Mouse (Mus musculus): Measurements from ENCODE around the gene Ear1. TPM values are rescaled to one million over a fixed set of nuclear protein-coding genes. Genes with fewer than 3 reads are reported as not detected.
"Not testable (repeated sequence)": the region's sequence is repeated elsewhere in the genome, so short reads cannot be mapped to it uniquely, and the experiment has no call there.

Gene Ear1
- under 1 TPM in 1 of 2 experiments, not detected in 1; 0.45 TPM for total RNA-seq (2021)
- long read RNA-seq, experiment 1, result 0 reads
- long read RNA-seq, experiment 2, result 0 reads

DNA sequence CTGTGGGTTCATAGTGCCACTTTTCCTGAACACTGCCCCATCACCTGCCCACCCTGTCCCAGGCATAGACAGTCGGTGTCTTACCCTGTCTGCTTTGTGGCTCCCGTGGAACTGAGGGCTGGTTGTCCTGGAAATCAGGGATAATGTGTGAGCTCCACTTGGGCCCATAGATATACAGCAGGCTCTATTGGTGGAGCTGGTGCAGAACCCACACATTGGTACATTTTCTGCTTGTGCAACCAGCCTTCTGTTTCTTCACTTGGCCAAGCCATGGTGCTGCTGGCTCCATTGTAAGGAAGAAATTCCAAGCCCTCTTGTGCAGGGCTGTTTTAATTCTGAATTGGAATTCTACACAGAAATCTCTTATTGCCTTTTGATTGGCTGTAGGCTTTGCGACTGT lies at the start of gene Ear1:
Ear1 (minus strand) TSS at position 101 of the 400 bp plus-strand sequence.
- DNase-seq, result not testable (repeated sequence)

DNA sequence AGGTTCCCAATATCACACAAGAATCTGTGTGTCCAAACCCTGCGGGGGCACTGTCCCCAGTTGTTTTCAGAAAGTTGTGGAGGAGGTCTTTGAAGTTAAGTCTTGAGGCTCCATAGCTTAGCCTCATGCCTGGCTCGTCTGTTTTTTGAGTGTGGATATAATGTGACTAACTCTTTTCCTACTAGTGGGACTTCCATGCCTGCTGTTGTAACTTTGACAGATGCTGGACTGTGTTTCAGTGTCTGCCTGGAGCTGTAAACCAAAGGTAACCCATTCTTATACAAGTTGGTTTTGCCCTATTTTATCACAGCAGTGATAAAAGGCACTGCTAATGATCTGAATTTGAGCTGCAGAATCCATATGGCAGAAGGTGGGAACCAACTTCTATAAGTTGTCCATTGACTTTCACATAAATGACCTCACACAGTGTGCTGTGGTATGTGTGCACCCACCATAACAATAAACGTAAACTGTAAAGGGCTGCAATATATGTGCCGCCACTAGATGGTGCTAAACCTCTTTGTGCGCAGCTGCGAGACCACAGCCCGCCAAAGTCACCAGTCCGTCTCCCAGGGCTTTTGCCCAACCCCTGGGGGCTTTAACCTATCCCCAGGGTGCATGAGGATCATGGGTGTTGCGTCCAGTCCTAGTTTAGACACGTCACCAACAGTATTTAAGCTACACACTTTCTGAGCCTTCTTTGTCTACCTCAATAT lies 49.5 kb upstream of the Ear1 start, which contains the start of gene Gm8113:
Gm8113 (plus strand) TSS at position 703 of the 716 bp plus-strand sequence.
- peak; percentile 50 for DNase-seq

DNA sequence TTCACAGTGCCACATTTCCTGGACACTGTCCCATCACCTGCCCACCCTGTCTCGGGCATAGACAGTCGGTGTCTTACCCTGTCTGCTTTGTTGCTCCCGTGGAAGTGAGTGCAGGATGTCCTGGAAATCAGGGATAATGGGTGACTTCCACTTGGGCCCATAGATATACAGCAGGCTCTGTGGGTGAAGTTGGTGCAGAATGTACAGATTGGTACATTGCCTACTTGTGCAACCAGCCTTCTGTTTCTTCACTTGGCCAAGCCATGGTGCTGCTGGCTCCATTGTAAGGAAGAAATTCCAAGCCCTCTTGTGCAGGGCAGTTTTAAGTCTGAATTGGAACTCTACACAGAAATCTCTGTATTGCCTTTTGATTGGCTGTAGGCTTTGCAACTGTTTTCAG lies 48.1 kb upstream of the Ear1 start, which contains the start of gene Ear10:
Ear10 (minus strand) TSS at position 101 of the 400 bp plus-strand sequence.
- DNase-seq, result not testable (repeated sequence)

DNA sequence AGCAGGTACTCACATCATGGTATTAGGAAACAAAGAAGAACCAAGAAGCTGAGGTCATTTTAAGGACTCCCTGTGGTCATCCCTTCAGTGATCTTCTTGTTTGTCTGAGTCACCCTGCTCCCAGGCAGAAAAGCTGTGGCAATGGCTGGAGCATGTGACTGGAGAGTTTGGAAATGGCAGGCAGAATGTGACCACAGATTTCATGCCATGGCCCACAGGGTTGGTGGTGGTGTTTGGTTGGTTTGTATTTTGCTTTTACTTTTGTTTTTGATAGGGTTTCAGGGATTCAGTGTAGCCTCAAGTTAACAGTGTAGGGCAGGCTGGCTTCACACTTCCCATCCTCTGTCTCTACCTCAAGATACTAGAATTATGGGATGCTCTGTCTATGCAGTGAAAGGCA lies 42.9 kb upstream of the Ear1 start:
- DNase-seq, result not testable (repeated sequence)

DNA sequence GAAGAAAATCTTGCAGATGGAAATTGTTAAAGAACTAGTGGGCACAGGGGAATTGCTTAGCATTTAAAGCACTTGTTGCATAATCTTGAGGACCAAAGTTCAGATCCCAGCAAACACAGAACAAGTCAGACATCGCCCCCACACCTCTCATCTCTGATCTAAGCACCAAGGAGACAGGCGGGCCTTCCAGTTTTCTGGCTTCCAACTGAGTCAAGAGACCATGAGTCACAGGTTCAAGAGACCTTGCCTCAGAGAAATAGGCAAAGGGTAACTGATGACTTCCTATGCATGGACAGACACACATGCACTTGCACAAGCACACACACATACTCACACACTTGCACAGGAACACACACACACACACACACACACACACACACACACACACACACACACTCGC lies 23.3 kb upstream of the Ear1 start:
- not testable (repeated sequence) for DNase-seq

DNA sequence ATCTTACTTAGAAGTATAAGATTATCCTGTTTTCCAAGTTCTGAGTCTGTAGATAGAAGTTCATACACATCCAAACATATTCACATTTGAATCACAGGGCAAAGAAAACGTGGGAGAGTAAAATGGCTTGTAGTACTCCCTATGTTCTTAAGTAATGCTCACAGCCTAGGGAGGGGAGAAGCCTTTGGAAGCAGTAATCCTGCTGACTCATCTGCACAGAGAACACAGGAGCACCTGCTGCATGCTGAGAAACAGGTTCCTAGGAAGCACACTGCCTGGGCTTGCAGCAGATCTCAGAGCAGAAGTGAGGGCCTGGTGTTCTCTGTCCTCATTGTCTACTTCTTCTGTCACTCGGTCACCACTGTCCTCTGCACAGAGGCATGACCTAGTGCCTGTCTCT lies 20.0 kb upstream of the Ear1 start:
- not testable (repeated sequence) for DNase-seq

DNA sequence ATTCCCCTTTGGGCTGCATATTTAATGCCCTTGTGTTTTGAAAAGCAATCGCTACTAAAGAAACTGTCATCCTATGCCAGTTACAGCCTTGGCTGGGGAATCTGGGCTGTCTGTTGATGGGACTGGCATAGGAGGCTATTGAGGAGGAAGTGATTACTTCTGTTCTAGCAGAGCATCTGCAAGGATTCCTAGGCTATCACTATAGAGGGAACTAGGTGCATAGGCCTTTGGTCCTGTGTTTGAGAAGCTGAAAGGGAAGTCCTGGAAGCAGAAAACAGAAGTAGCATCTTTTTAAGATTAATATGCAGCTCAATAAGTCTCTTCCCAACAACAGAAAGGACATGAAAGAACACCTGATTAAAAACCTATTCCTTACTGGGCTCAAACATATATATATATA lies 16.0 kb upstream of the Ear1 start:
- not testable (repeated sequence) for DNase-seq

DNA sequence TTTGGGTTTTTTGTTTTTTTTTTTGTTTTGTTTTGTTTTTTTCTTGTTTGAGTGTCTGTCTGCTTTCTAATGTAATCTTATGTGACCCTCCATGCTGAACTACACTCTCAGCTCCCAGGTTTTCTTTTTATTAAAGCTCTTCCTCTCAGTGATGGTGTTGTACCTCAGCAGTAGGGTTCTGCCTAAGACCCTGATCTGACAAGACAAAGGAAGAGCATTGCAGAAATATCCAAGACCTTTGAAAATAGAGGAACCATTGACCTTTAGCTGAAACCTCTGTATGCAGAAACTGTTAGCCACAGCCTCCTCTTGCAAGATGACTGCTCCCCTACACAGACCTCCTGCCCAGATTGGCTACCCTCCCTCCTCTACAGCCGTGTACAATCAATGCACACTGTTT lies 10.9 kb upstream of the Ear1 start:
- DNase-seq, result not testable (repeated sequence)

DNA sequence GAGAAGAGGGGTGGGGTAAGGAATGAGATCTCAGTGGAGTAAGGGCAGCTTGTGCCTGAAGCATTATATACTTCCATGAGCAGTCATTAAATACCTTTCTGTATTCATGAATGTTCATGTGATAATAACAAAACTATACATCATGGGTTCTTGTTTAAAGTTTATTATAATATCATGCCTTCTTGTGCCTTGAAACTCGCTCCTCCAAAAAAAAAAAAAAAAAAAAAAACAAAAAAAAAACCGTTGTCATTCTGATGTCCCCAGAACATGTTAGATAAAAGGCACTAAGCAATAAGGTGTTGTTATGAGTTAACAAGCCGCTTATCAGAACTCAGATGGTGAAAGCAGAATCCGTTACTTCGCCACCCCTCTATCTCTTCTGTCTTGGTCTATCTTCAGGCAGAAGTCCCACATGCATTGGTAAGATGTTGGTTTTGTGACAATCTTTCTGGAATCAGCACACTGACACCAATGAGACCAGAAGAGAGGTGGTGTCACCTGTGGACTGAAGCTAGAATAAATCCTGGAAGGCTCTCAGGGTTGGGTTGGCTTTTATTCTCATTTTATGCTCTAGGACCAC lies 4.7 kb upstream of the Ear1 start:
- not testable (repeated sequence) for DNase-seq

DNA sequence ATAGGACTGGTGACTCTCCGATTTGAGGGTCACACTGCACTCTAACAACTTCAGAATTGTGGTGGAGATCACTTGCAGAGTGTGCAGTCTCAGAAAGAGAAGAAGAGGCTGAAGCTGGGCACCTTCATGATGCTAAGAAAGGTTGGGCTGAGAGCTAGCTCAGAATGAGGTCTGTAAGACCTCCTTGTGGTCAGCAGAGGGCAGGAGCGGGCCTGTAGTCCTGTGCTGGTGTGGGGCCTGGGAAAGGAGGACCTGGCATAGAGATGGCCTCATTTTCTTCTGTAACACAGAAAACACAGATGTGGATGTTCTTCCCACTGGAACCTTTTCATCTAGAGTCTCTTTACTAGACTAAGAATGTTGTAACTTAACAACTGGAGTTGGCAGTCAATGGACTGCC lies 2.5 kb upstream of the Ear1 start:
- not testable (repeated sequence) for DNase-seq

DNA sequence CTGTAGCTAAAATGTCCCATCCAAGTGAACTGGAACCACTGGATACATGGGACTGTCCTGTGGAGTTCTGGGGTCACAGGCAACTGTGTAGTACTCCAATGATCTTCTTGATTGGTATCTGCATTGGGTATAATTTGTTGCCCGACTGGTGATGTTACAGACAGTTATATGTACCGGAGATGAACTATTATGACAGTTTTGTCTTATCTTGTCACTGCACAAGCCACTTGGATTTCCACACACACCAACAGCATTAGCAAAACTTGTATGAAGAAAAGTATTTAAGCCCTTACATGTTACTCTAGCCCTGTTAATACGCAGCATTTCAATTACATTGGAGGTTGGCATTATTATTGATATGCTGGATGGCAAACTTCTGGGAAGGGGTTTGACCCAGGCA lies 455 bp downstream of the Ear1 start:
- DNase-seq, result not testable (repeated sequence)

DNA sequence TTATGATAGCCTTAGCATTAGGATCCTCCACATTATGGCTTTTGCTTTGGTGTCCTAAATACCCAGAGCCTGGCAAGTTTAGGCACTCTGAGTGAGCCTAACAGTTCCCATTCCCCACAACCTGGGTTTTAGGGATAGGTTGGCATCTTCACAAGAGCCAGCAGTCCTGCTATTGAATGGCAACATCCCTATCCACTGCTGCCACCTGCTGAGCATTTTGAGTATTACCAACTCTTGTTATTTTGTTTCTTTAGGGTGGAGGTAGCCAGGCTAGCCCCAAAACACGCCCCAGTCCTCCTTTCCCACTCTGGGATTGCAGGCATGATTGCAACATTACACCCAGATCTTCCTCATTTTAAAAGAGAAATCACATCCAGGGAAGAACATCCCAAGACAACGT lies 14.8 kb downstream of the Ear1 start:
- DNase-seq, result peak; percentile 5

DNA sequence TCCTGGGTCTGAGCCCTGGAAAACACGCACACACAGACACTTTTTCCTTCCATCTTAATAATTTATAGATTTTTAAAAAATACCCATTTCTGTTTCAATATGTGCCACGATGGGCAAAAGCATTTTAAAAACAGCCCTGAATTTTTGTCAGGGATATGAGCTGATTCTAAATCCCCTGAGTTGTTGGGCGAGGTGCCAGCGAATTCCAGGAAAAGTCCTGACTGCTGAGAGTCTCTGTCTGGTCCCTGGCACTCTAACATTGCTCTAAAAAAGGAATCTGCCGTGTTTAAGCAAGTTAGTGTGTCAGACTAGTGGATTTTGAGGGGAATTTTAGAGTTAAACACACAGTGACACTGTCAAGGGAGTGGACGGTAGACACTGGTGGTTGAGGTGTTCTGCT lies 15.9 kb downstream of the Ear1 start:
- peak; percentile 16 for DNase-seq

DNA sequence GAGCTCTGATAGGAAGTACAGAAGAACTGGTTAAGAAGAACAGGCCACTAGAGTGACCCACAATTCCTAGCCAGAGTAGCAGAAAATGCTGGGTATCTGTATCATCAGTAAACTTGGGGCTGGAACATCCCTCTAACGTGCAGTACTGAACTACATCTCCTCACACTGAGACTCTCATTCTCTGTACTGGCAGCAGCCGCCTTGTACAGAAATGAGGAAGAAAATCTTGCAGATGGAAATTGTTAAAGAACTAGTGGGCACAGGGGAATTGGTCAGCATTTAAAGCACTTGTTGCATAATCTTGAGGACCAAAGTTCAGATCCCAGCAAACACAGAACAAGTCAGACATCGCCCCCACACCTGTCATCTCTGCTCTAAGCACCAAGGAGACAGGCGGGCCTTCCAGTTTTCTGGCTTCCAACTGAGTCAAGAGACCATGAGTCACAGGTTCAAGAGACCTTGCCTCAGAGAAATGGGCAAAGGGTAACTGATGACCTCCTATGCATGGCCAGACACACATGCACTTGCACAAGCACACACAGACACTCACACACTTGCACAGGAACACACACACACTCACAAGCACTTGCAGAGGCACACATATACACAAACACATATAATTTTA lies 31.3 kb downstream of the Ear1 start:
- DNase-seq, result not testable (repeated sequence)

DNA sequence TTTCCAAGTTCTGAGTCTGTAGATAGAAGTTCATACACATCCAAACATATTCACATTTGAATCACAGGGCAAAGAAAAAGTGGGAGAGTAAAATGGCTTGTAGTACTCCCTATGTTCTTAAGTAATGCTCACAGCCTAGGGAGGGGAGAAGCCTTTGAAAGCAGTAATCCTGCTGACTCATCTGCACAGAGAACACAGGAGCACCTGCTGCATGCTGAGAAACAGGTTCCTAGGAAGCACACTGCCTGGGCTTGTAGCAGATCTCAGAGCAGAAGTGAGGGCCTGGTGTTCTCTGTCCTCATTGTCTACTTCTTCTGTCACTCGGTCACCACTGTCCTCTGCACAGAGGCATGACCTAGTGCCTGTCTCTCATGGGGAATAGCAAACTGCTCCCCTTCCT lies 34.3 kb downstream of the Ear1 start:
- DNase-seq, result not testable (repeated sequence)

DNA sequence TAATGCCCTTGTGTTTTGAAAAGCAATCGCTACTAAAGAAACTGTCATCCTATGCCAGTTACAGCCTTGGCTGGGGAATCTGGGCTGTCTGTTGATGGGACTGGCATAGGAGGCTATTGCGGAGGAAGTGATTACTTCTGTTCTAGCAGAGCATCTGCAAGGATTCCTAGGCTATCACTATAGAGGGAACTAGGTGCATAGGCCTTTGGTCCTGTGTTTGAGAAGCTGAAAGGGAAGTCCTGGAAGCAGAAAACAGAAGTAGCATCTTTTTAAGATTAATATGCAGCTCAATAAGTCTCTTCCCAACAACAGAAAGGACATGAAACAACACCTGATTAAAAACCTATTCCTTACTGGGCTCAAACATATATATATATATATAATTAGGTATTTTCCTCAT lies 40.0 kb downstream of the Ear1 start:
- DNase-seq, result not testable (repeated sequence)

DNA sequence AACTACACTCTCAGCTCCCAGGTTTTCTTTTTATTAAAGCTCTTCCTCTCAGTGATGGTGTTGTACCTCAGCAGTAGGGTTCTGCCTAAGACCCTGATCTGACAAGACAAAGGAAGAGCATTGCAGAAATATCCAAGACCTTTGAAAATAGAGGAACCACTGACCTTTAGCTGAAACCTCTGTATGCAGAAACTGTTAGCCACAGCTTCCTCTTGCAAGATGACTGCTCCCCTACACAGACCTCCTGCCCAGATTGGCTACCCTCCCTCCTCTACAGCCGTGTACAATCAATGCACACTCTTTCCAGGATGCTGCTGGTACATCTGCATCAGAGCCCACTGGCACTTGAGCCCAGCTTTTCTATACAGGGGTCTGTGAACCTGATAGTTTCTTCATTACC lies 44.9 kb downstream of the Ear1 start:
- not testable (repeated sequence) for DNase-seq

DNA sequence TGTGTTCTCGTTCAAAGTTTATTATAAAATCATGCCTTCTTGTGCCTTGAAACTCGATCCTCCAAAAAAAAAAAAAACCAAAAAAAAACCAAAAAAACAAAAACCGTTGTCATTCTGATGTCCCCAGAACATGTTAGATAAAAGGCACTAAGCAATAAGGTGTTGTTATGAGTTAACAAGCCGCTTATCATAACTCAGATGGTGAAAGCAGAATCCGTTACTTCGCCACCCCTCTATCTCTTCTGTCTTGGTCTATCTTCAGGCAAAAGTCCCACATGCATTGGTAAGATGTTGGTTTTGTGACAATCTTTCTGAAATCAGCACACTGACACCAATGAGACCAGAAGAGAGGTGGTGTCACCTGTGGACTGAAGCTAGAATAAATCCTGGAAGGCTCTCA lies 51.1 kb downstream of the Ear1 start:
- not testable (repeated sequence) for DNase-seq

DNA sequence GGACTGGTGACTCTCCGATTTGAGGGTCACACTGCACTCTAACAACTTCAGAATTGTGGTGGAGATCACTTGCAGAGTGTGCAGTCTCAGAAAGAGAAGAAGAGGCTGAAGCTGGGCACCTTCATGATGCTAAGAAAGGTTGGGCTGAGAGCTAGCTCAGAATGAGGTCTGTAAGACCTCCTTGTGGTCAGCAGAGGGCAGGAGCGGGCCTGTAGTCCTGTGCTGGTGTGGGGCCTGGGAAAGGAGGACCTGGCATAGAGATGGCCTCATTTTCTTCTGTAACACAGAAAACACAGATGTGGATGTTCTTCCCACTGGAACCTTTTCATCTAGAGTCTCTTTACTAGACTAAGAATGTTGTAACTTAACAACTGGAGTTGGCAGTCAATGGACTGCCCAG lies 53.4 kb downstream of the Ear1 start:
- DNase-seq, result not testable (repeated sequence)

DNA sequence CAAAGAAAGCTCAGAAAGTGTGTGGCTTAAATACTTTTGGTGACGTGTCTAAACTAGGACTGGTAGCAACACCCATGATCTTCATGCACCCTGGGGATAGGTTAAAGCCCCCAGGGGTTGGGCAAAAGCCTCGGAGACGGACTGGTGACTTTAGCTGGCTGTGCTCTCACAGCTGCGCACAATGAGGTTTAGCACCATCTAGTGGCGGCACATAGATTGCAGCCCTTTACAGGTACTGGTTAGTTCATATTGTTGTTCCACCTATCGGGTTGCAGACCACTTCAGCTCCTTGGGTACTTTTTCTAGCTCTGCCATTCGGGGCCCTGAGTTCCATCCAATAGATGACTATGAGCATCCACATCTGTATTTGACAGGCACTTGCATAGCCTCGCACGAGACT lies 62.9 kb downstream of the Ear1 start:
- peak; percentile 26 for DNase-seq

DNA sequence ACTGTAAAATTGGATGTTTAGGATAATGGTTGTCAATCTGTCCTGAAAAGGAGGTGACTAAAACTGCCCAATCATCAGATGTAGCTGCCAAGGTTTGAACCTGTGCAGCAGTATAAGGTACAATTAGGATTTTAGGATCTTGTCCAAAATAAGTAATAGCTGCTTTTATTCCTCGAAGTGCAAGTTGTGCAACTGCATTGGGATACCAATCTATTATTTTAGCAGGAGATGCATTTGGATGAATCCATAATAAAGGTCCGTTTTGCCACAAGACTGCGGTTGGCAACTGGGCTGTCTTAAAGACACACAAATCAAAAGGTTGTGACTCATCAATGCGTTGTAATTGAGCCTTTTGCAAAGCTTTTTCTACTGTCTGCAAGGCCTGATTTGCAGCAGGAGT lies 67.2 kb downstream of the Ear1 start:
- DNase-seq, result not testable (repeated sequence)

DNA sequence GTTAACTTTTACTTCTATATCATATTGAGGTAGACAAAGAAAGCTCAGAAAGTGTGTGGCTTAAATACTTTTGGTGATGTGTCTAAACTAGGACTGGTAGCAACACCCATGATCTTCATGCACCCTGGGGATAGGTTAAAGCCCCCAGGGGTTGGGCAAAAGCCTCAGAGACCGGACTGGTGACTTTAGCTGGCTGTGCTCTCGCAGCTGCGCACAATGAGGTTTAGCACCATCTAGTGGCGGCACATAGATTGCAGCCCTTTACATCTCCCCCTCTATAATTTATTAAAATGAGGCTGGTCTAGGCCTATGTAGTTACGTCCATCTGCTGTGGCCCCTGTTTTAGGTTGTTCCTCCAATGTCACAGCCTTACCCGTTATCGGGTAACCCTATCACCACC lies 70.9 kb downstream of the Ear1 start:
- DNase-seq, result not testable (repeated sequence)

DNA sequence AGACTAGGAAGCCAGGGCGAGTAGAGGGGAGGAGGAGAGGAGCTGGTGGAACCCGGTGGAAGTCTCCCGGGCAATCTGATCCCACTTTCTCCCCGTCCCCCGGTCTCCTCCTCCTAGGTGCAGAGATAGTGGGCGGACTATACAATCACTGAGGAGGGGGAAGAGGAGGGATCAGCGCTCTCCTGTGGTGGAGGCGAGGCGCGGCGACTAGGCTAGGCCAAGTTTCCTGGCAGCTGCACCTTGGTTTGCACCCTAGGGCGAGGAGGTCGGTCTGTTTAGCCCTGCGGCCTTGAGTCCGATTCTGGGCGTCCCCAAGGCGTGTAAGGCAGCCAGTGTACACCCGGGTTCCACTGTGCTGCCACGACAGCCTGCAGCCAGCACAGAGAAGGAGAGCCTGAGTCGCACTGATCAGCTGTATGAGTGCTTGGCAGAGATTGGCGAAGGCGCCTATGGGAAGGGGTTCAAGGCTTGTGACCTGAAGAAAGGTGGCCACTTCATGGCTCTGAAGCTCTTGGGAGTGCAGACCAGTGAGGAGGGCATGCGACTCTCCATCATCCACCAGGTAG lies 78.3 kb downstream of the Ear1 start:
- not testable (repeated sequence) for DNase-seq

Data from gastrocnemius, postnatal 10 days (tissue).